Mouse (Mus musculus): ENCODE measurements around the gene Polr2i.

DNA sequence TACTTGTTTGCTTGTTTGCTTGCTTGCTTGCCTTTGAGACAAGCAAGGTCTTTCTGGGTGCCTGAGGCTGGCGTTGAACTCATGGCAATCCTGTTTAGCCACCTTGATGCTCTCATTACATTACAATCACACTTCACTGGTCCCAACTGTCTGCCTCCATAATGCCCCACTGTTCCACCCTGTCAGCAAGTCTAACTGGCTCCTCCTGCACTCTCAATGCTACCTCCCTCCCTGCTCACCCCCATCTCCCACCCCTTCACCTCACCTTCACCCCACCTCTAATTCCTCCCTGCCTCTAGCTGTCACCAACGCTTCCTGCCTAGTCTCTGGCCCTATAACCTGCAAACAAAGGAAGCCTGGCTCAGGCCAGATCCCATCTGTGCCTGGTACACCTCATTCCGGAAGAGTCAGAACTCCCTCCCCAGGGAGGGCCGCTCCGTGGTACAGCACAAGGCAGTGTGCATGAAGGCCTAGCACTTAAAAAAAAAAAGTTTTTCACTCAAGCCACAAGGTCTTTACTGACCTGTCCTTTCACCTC, 34.1 kb upstream of the Polr2i start:
- no peak for TF ChIP-seq POLR2A (IDR thresholded peaks at IDR 0.05; ENCODE audit: insufficient read depth, low read depth, low read length)
- no peak for TF ChIP-seq CTCF (IDR thresholded peaks at IDR 0.05; ENCODE audit: insufficient read depth, low read depth, low read length)

Measured in olfactory bulb, adult 2 months (tissue).